Mouse (Mus musculus): Measurements from ENCODE around the gene Lgr5.

The Lgr5 gene

DNA sequence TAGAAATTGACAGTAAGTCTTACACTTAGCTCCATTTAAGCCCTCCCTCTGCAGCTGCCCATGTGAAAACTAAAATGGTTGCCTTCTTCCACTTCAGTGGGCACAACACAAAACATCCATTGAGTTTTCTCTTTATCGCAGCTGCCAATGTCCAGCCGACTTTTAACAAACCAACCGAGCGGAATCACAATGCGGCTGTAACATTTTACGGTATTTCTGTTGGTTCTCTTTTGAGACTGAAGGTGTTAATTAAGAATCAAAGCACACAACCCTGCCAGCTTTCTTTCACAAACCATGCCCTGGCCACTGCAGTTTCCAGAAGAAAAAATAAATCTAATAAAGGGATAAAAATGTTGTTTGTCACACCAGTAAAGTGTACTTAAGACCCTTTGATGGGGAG lies 16.3 kb downstream of the Lgr5 start:
- DNase-seq (ENCODE audit: extremely low spot score, low read depth, low spot score): no peak

DNA sequence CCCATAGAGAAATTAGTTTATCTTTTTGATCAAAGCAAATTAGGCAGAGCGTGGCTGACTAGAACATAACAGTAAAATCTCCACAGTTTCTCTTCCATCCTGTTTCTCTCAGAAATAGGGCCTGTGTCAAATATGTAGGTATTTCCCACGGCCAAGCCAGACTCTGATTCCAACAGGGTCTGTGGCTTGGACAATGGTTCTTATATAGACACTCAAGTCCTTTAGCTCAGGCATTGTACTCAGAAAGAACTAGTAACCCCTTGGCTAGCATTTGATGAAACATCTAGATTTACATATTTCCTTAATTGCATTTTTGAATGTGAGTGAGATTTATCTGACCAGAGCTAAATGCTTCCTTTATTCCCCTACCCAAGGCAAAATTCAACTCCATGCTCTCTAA lies 17.0 kb downstream of the Lgr5 start:
- DNase-seq (ENCODE audit: extremely low spot score, low read depth, low spot score): no peak

DNA sequence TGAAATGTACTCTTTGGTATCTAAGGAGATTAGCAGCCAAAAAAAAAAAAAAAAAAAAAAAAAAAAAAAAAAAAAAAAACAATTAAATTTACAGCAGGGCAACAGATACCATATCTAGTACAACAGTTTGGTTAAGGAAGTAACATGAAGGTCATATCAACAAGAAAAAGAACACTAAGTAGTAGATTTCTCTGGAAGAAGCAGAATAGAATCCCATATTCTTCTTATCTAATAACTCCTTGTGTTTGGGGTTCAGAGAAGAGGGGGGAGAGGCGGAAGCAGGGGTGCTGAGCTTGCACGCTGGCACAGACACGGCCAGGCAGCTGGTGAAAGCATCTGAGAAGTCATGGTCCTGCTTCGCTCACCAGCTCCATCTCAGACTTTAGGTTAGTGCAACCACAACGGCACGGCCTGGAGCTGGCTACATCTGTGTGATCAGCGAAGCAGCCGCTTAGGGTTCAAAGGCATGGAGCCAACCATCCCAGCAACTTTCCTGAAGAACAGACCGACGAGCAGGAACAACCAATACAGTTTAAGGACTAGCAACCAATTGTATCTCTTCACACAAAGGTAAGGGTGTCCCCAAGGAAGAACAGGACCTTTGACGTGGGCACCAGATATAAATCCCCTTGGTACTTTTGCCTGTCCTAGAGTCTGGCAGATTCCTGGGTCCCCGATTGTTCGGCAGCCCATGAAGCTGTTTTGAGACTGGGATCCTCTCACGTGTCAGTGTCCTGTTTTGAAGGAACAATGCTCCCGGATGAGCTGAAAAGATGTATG lies 17.7 kb downstream of the Lgr5 start, which contains the start of gene A930009A15Rik:
A930009A15Rik (plus strand) TSS at position 275 of the 780 bp plus-strand sequence.
- DNase-seq (ENCODE audit: extremely low spot score, low read depth, low spot score): no peak

GRCm38 (mm10) chr10:115563961-115564360 lies 23.6 kb downstream of the Lgr5 start:
- no peak for DNase-seq (ENCODE audit: extremely low spot score, low read depth, low spot score)

- DNase-seq (ENCODE audit: extremely low spot score, low read depth, low spot score): no peak
These were observed 24.5 kb downstream of the Lgr5 start for GRCm38 (mm10) chr10:115562911-115563686.

GRCm38 (mm10) chr10:115561136-115561880 lies 26.3 kb downstream of the Lgr5 start:
- no peak for DNase-seq (ENCODE audit: extremely low spot score, low read depth, low spot score)

- DNase-seq (ENCODE audit: extremely low spot score, low read depth, low spot score): no peak
These were observed 30.8 kb downstream of the Lgr5 start for GRCm38 (mm10) chr10:115556738-115557242.

- no peak for DNase-seq (ENCODE audit: extremely low spot score, low read depth, low spot score)
These were observed 32.3 kb downstream of the Lgr5 start for GRCm38 (mm10) chr10:115555191-115555765.

DNA sequence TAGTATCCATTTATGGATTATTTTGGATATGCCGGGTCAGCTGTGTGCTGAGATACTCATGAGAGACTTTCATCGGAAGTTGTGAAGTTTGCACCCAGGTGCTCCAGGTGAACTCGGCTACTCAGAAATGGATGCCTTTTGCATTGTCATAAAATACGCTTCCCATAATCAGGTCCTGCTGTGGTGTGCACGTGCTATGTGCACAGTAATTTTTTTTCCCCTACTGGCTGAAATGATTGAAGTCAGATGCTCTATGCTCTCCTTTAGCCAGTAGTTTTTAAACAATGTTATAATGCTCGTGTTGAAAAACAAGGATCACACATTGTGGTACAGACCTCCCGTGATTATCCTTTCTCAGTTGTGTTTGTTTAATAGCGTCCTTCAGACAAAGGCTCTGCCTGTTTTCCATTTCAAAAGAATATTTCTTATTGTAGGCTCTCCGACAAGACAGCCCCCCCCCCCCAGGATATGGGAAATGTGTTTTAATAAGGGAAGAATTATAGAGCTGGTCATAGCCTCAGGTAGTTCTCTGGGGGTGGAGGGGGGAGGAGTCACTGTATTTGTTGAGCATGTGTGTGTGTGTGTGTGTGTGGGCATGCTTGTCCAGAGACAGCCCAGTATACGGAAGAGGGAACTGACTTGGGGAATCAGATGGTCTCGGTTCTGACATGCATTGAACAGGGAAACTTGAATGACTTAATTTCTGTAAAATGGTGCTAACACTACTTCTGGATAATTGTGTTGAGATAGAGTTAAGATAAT lies 34.0 kb downstream of the Lgr5 start:
- DNase-seq (ENCODE audit: extremely low spot score, low read depth, low spot score): no peak

GRCm38 (mm10) chr10:115551069-115551468 lies 36.5 kb downstream of the Lgr5 start:
- DNase-seq (ENCODE audit: extremely low spot score, low read depth, low spot score): no peak

- no peak for DNase-seq (ENCODE audit: extremely low spot score, low read depth, low spot score)
These were observed 37.3 kb downstream of the Lgr5 start for GRCm38 (mm10) chr10:115550253-115550652.

DNA sequence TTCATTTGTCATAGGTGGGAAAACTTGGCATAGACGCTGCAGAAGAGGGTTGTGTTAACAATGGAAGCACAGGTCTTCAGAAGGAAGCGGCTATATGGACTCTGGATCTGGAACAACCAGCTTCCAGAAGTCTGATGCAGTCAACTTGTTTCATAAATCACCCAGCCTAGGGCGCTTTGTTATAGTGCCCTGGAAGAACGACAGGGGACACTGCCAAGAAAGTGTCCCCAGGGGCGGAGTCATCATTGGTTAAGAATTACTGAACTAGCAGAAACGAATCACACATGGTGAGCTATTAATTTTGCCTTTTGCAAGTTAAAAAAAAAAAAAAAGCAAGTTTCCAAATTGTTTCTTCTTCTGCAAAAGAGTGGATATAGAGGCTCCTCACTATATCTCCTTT lies 44.7 kb downstream of the Lgr5 start:
- no peak for DNase-seq (ENCODE audit: extremely low spot score, low read depth, low spot score)

DNA sequence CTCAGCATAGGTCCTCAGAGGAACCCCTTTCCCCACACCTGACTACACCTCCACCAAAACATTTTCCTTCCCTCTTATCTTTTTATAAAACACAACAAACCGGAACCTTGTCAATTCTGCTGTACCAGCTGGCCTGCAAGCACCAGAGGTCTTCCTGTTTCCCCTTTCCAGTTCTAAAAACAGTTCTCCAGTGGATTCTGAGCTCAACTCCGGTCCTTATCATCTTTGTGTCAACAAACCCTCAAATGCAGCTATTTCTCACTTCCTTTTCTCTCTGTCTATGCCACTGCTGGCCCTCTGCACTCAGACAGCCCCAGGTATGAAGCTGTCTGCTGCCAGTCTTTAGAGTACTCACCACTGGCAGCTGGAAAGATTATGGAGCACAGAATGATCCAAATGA lies 56.8 kb downstream of the Lgr5 start:
- DNase-seq (ENCODE audit: extremely low spot score, low read depth, low spot score): no peak

GRCm38 (mm10) chr10:115529768-115530167 lies 57.8 kb downstream of the Lgr5 start:
- DNase-seq (ENCODE audit: extremely low spot score, low read depth, low spot score): no peak

GRCm38 (mm10) chr10:115528892-115529291 lies 58.7 kb downstream of the Lgr5 start:
- no peak for DNase-seq (ENCODE audit: extremely low spot score, low read depth, low spot score)

DNA sequence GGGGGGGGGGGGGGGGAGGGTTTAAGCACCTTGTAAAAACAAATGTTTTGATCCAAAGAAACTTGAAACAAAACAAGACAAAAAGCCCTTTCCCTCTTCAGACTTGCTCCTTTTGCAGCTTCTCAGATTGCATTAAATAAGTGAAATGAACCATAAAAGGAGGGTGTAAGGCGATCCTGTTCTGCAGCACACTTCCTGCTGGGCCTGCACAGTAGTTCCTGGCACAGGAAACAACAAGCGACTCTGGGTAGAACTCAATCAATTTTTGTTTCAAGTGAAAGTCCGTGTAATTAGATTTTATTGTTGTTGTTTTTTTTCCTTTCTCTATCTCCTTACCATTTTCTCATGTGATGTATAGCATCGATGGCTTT lies 66.5 kb downstream of the Lgr5 start:
- DNase-seq (ENCODE audit: extremely low spot score, low read depth, low spot score): no peak

DNA sequence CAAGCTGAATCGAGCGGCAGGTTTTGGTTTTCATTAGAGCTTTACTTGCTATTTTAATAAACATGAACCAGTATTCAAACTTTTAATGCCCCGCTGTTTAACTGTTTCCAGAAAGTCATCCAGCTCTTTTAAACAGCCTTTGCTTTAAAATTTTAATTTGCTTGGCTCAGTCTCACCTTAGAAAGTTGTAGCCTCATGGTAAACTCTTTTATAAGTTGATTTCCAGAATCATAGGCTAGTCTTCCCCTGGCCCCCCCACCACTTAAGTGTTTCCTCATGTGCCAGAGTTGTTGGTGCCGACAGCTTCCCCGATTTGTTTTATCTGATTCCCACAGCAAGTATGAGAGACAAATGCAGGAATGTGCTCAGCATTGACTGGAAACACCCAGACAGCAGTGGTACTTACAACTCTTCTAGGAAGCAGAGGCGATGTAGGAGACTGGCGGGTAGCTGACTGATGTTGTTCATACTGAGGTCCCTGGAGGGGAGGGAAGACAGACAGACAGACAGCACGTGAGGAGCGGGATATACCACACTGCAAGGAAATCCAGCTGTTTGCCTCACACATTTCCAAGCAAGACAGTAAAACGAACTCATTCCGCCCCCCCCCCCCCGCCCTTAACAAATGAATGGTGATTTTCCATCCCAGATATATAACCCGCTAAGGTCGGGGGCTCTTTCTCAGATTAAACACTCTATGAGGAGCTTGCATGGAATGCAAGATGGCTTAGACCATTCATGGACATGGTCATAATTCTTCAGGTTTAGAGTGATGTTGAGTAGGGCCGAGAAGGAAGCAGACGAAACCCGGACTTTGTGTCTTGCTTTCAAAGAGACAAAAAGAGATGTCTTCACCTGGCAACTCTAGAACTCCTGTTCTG lies 67.1 kb downstream of the Lgr5 start:
- peak; percentile 66 for DNase-seq (ENCODE audit: extremely low spot score, low read depth, low spot score)

- no peak for DNase-seq (ENCODE audit: extremely low spot score, low read depth, low spot score)
These were observed 68.7 kb downstream of the Lgr5 start for GRCm38 (mm10) chr10:115518845-115519244.

GRCm38 (mm10) chr10:115515503-115515902 lies 72.1 kb downstream of the Lgr5 start:
- DNase-seq (ENCODE audit: extremely low spot score, low read depth, low spot score): no peak

All from hindlimb bud, embryonic 11.5 days (tissue).